8 mouse cellular contexts compared by ENCODE assay signal in genomic region chr2:112196859-112197258, GRCm38 (mm10). TPM values are rescaled to one million over a fixed set of nuclear protein-coding genes. Genes with fewer than 3 reads are reported as not detected.
DNase-seq lines count a peak whose midpoint lies in the region; ATAC-seq and TF ChIP-seq lines count a peak whose summit lies in the region.

No protein-coding gene starts in this region.

- DNase-seq in liver, adult 2 months (ENCODE audit: extremely low read depth, low read depth, low spot score) = peak; percentile 46
- peak; percentile 72 for DNase-seq in R1 (ENCODE audit: low read depth, low spot score)
- DNase-seq in cerebellum, postnatal 10 days = peak; percentile 64 to 66
- peak; percentile 58 to 65 for DNase-seq in layer of hippocampus, adult 2 months (ENCODE audit: low spot score in 2 of 2)
- DNase-seq in thymus, postnatal 25 days = peak; percentile 33

- ATAC-seq in liver, embryonic 12.5 days = no peak
- ATAC-seq in granulocyte monocyte progenitor cell, adult 5-6 weeks (replicated peaks; ENCODE audit: poor library complexity, severe bottlenecking) = peak; percentile 99
- peak; percentile 81 for ATAC-seq in midbrain, embryonic 12.5 days (ENCODE audit: low FRiP score, low read depth)

- H3K27ac ChIP-seq in liver, adult 2 months (replicated peaks; ENCODE audit: insufficient read depth, low read depth, low read length) = no peak overlapping the region
- no peak overlapping the region for H3K27ac ChIP-seq in liver, embryonic 12.5 days
- no peak overlapping the region for H3K27ac ChIP-seq in layer of hippocampus, adult 2 months
- no peak overlapping the region for H3K27ac ChIP-seq in midbrain, embryonic 12.5 days (replicated peaks)

- H3K27me3 ChIP-seq in liver, adult 2 months (ENCODE audit: control insufficient read depth, insufficient read depth, low read length) = no peaks in the 10 kb centered on the region
- H3K27me3 ChIP-seq in liver, embryonic 12.5 days (replicated peaks) = no peaks in the 10 kb centered on the region
- H3K27me3 ChIP-seq in midbrain, embryonic 12.5 days = no peaks in the 10 kb centered on the region

- no peak overlapping the region for H3K4me3 ChIP-seq in liver, adult 2 months (ENCODE audit: insufficient read depth, low read depth, low read length)
- H3K4me3 ChIP-seq in liver, embryonic 12.5 days = no peak overlapping the region
- no peak overlapping the region for H3K4me3 ChIP-seq in layer of hippocampus, adult 2 months
- H3K4me3 ChIP-seq in midbrain, embryonic 12.5 days = no peak overlapping the region

- H3K4me2 ChIP-seq in liver, embryonic 12.5 days = no peak overlapping the region
- H3K4me2 ChIP-seq in midbrain, embryonic 12.5 days (replicated peaks) = no peak overlapping the region

- H3K79me2 ChIP-seq in liver, adult 2 months (ENCODE audit: control insufficient read depth, insufficient read depth, low read length) = no peaks in the 10 kb centered on the region

- no peaks in the 10 kb centered on the region for H3K36me3 ChIP-seq in liver, adult 2 months (ENCODE audit: control insufficient read depth, insufficient read depth, low read length)
- no peaks in the 10 kb centered on the region for H3K36me3 ChIP-seq in liver, embryonic 12.5 days
- no peaks in the 10 kb centered on the region for H3K36me3 ChIP-seq in midbrain, embryonic 12.5 days

- H3K4me1 ChIP-seq in liver, adult 2 months (ENCODE audit: control insufficient read depth, insufficient read depth, low read length) = no peaks in the 10 kb centered on the region
- no peaks in the 10 kb centered on the region for H3K4me1 ChIP-seq in liver, embryonic 12.5 days
- H3K4me1 ChIP-seq in midbrain, embryonic 12.5 days = no peaks in the 10 kb centered on the region

- TF ChIP-seq CTCF in liver, adult 2 months (IDR thresholded peaks at IDR 0.05; ENCODE audit: low read depth, low read length) = peak; percentile 74
- peak; percentile 99 for TF ChIP-seq CTCF in layer of hippocampus, adult 2 months (conservative IDR thresholded peaks at IDR 0.05)

- no peak for TF ChIP-seq POLR2A in liver, adult 2 months (IDR thresholded peaks at IDR 0.05; ENCODE audit: extremely low read depth, insufficient read depth, low read length)

- no peaks in the 10 kb centered on the region for H3K9me3 ChIP-seq in liver, embryonic 12.5 days (replicated peaks)
- H3K9me3 ChIP-seq in midbrain, embryonic 12.5 days = no peaks in the 10 kb centered on the region

- H3K9ac ChIP-seq in liver, adult 2 months (ENCODE audit: low read depth, low read length) = no peak overlapping the region
- no peak overlapping the region for H3K9ac ChIP-seq in liver, embryonic 12.5 days
- no peak overlapping the region for H3K9ac ChIP-seq in midbrain, embryonic 12.5 days (replicated peaks)

- WGBS in liver, adult 2 months = 7% methylated on average over 2 of the region's 2 CpGs
- 0% methylated on average over 2 of the region's 2 CpGs for WGBS in liver, embryonic 12.5 days (ENCODE audit: insufficient replicate concordance)
- 2% methylated on average over 2 of the region's 2 CpGs for WGBS in midbrain, embryonic 12.5 days

RNA-seq across cellular contexts. Expression of gene Lpcat4, which starts 42.4 kb away (rescaled TPM):
- 0.09 and 0.67 TPM in 2 replicates for total RNA-seq in liver, adult 2 months (2014; rRNA removed)
- 2.2 and 2.4 TPM in 2 replicates for polyA plus RNA-seq in liver, adult 2 months (2012; rRNA removed)
- 5.9 TPM in 2 replicates for polyA plus RNA-seq in liver, embryonic 12.5 days (2016; fragmentation: Nextera tagmentation; extraction: Ambion mirVana)
- 17.3 and 26.8 TPM in 2 replicates for total RNA-seq in granulocyte monocyte progenitor cell, adult 5-6 weeks (2014; fragmentation: Nextera tagmentation)
- total RNA-seq in granulocyte monocyte progenitor cell, adult 5-6 weeks (2017) = 7.7 and 10.6 TPM in 2 replicates
- total RNA-seq in layer of hippocampus, adult 2 months (2021) = 10 to 100 TPM; 87.5 to 89.8 TPM
- 11.9 and 13.1 TPM in 2 replicates for polyA plus RNA-seq in midbrain, embryonic 12.5 days (2016; fragmentation: Nextera tagmentation; extraction: Ambion mirVana)

RNA-seq across cellular contexts. Expression of gene Olfr1318, which starts 42.9 kb away (rescaled TPM):
- total RNA-seq in liver, adult 2 months (2014; rRNA removed) = not detected in 2 replicates
- polyA plus RNA-seq in liver, adult 2 months (2012; rRNA removed) = not detected in 2 replicates
- polyA plus RNA-seq in liver, embryonic 12.5 days (2016; fragmentation: Nextera tagmentation; extraction: Ambion mirVana) = not detected in 2 replicates
- not detected in 2 replicates for total RNA-seq in granulocyte monocyte progenitor cell, adult 5-6 weeks (2014; fragmentation: Nextera tagmentation)
- total RNA-seq in granulocyte monocyte progenitor cell, adult 5-6 weeks (2017) = not detected in 2 replicates
- not detected for total RNA-seq in layer of hippocampus, adult 2 months (2021)
- not detected in 2 replicates for polyA plus RNA-seq in midbrain, embryonic 12.5 days (2016; fragmentation: Nextera tagmentation; extraction: Ambion mirVana)

RNA-seq across cellular contexts. Expression of gene Olfr1317, which starts 56.7 kb away (rescaled TPM):
- total RNA-seq in liver, adult 2 months (2014; rRNA removed) = not detected in 2 replicates
- not detected in 2 replicates for polyA plus RNA-seq in liver, adult 2 months (2012; rRNA removed)
- polyA plus RNA-seq in liver, embryonic 12.5 days (2016; fragmentation: Nextera tagmentation; extraction: Ambion mirVana) = not detected in 2 replicates
- total RNA-seq in granulocyte monocyte progenitor cell, adult 5-6 weeks (2014; fragmentation: Nextera tagmentation) = not detected in 2 replicates
- not detected in 2 replicates for total RNA-seq in granulocyte monocyte progenitor cell, adult 5-6 weeks (2017)
- total RNA-seq in layer of hippocampus, adult 2 months (2021) = not detected
- polyA plus RNA-seq in midbrain, embryonic 12.5 days (2016; fragmentation: Nextera tagmentation; extraction: Ambion mirVana) = not detected in 2 replicates
